Mouse (Mus musculus): ENCODE results near the gene Mertk. TPM values are rescaled to one million over a fixed set of nuclear protein-coding genes. Genes with fewer than 3 reads are reported as not detected.
"Not testable (repeated sequence)": the region's sequence is repeated elsewhere in the genome, so short reads cannot be mapped to it uniquely, and the experiment has no call there.

Mertk gene
- 1.3 TPM in 1 of 2 replicates, not detected in the other for polyA plus RNA-seq (2012; ENCODE audit: insufficient read depth, low replicate concordance)

GRCm38 (mm10) chr2:128698693-128699181 lies at the start of gene Mertk:
TSS of gene Mertk (plus strand) at chr2:128698956.
- Histone ChIP-seq H3K4me3 (replicated peaks) (peak within 1 kb of the TSS; percentile 91), H3K27me3 (replicated peaks) (peaks cover 70% of the 10 kb centered on the region)
- TF ChIP-seq GATA1 (IDR thresholded peaks at IDR 0.05; ENCODE audit: borderline replicate concordance, low read length), result no peak
- no peak for TF ChIP-seq FLI1 (IDR thresholded peaks at IDR 0.05; ENCODE audit: low read length)

GRCm38 (mm10) chr2:128680661-128681060 lies 18.1 kb upstream of the Mertk start:
- peaks cover 89% of the 10 kb centered on the region for H3K36me3 ChIP-seq (replicated peaks; ENCODE audit: low read length)

More at GRCm38 (mm10) chr2:128698693-128699181, at the start of gene Mertk:
- Histone ChIP-seq H3K36me3 (replicated peaks; ENCODE audit: low read length) (no peaks in the 10 kb centered on the region), H3K9me3 (no peaks in the 10 kb centered on the region), H3K4me1 (peaks cover 20% of the 10 kb centered on the region)

GRCm38 (mm10) chr2:128686921-128687557 lies 11.7 kb upstream of the Mertk start, which contains the start of gene Anapc1:
TSS of gene Anapc1 (minus strand) at chr2:128687391.
- H3K9me3 ChIP-seq, result no peaks in the 10 kb centered on the region
- peaks cover 50% of the 10 kb centered on the region for H3K4me1 ChIP-seq
- TF ChIP-seq FLI1 (IDR thresholded peaks at IDR 0.05; ENCODE audit: low read length), result no peak
- TF ChIP-seq GATA1 (IDR thresholded peaks at IDR 0.05; ENCODE audit: borderline replicate concordance, low read length), result no peak
- peak within 1 kb of the TSS; percentile 97 for H3K4me3 ChIP-seq (replicated peaks)
- H3K36me3 ChIP-seq (replicated peaks; ENCODE audit: low read length), result peaks cover 32% of the 10 kb centered on the region
- no peaks in the 10 kb centered on the region for H3K27me3 ChIP-seq (replicated peaks)

More at GRCm38 (mm10) chr2:128680661-128681060, 18.1 kb upstream of the Mertk start:
- Histone ChIP-seq H3K27me3 (replicated peaks) (no peaks in the 10 kb centered on the region), H3K4me1 (peaks cover 49% of the 10 kb centered on the region), H3K4me3 (replicated peaks) (no peak overlapping the region), H3K9me3 (no peaks in the 10 kb centered on the region)
- TF ChIP-seq FLI1 (IDR thresholded peaks at IDR 0.05; ENCODE audit: low read length) (no peak), GATA1 (IDR thresholded peaks at IDR 0.05; ENCODE audit: borderline replicate concordance, low read length) (no peak)

- H3K4me3 ChIP-seq (replicated peaks), result peak overlapping the region; percentile 97
- no peaks in the 10 kb centered on the region for H3K9me3 ChIP-seq
- H3K36me3 ChIP-seq (replicated peaks; ENCODE audit: low read length), result peaks cover 26% of the 10 kb centered on the region
- H3K27me3 ChIP-seq (replicated peaks), result peaks cover 4% of the 10 kb centered on the region
- TF ChIP-seq FLI1 (IDR thresholded peaks at IDR 0.05; ENCODE audit: low read length), result no peak
- no peak for TF ChIP-seq GATA1 (IDR thresholded peaks at IDR 0.05; ENCODE audit: borderline replicate concordance, low read length)
- H3K4me1 ChIP-seq, result peaks cover 46% of the 10 kb centered on the region
Measured at GRCm38 (mm10) chr2:128687558-128688120, 11.1 kb upstream of the Mertk start.

- peaks cover 32% of the 10 kb centered on the region for H3K27me3 ChIP-seq (replicated peaks)
- no peak for TF ChIP-seq FLI1 (IDR thresholded peaks at IDR 0.05; ENCODE audit: low read length)
- no peaks in the 10 kb centered on the region for H3K9me3 ChIP-seq
- H3K4me1 ChIP-seq, result peaks cover 23% of the 10 kb centered on the region
- H3K4me3 ChIP-seq (replicated peaks), result no peak overlapping the region
- H3K36me3 ChIP-seq (replicated peaks; ENCODE audit: low read length), result no peaks in the 10 kb centered on the region
Measured at GRCm38 (mm10) chr2:128692336-128692735, 6.4 kb upstream of the Mertk start.

GRCm38 (mm10) chr2:128692771-128693170 lies 6.0 kb upstream of the Mertk start:
- H3K4me3 ChIP-seq (replicated peaks), result no peak overlapping the region
- H3K4me1 ChIP-seq, result peaks cover 22% of the 10 kb centered on the region
- TF ChIP-seq FLI1 (IDR thresholded peaks at IDR 0.05; ENCODE audit: low read length) (no peak), GATA1 (IDR thresholded peaks at IDR 0.05; ENCODE audit: borderline replicate concordance, low read length) (no peak)
- H3K27me3 ChIP-seq (replicated peaks), result peaks cover 36% of the 10 kb centered on the region
- no peaks in the 10 kb centered on the region for H3K9me3 ChIP-seq
- no peaks in the 10 kb centered on the region for H3K36me3 ChIP-seq (replicated peaks; ENCODE audit: low read length)

- no peak for TF ChIP-seq FLI1 (IDR thresholded peaks at IDR 0.05; ENCODE audit: low read length)
- no peak for TF ChIP-seq GATA1 (IDR thresholded peaks at IDR 0.05; ENCODE audit: borderline replicate concordance, low read length)
- H3K36me3 ChIP-seq (replicated peaks; ENCODE audit: low read length), result no peaks in the 10 kb centered on the region
- peaks cover 22% of the 10 kb centered on the region for H3K4me1 ChIP-seq
- peaks cover 41% of the 10 kb centered on the region for H3K27me3 ChIP-seq (replicated peaks)
- H3K9me3 ChIP-seq, result no peaks in the 10 kb centered on the region
- H3K4me3 ChIP-seq (replicated peaks), result no peak overlapping the region
Measured at GRCm38 (mm10) chr2:128693236-128693635, 5.5 kb upstream of the Mertk start.

GRCm38 (mm10) chr2:128693828-128694227 lies 4.9 kb upstream of the Mertk start:
- not testable (repeated sequence) for H3K4me3 ChIP-seq (replicated peaks); H3K9me3 ChIP-seq; H3K36me3 ChIP-seq (replicated peaks; ENCODE audit: low read length)
- H3K27me3 ChIP-seq (replicated peaks), result peaks cover 47% of the 10 kb centered on the region
- peaks cover 27% of the 10 kb centered on the region for H3K4me1 ChIP-seq

GRCm38 (mm10) chr2:128694548-128694947 lies 4.2 kb upstream of the Mertk start:
- no peak for TF ChIP-seq GATA1 (IDR thresholded peaks at IDR 0.05; ENCODE audit: borderline replicate concordance, low read length)
- TF ChIP-seq FLI1 (IDR thresholded peaks at IDR 0.05; ENCODE audit: low read length), result no peak
- peaks cover 27% of the 10 kb centered on the region for H3K4me1 ChIP-seq
- H3K4me3 ChIP-seq (replicated peaks), result no peak overlapping the region
- H3K36me3 ChIP-seq (replicated peaks; ENCODE audit: low read length), result no peaks in the 10 kb centered on the region
- no peaks in the 10 kb centered on the region for H3K9me3 ChIP-seq
- peaks cover 54% of the 10 kb centered on the region for H3K27me3 ChIP-seq (replicated peaks)

GRCm38 (mm10) chr2:128696426-128696825 lies 2.3 kb upstream of the Mertk start:
- H3K9me3 ChIP-seq, result no peaks in the 10 kb centered on the region
- H3K36me3 ChIP-seq (replicated peaks; ENCODE audit: low read length), result no peaks in the 10 kb centered on the region
- H3K27me3 ChIP-seq (replicated peaks), result peaks cover 65% of the 10 kb centered on the region
- TF ChIP-seq GATA1 (IDR thresholded peaks at IDR 0.05; ENCODE audit: borderline replicate concordance, low read length) (no peak), FLI1 (IDR thresholded peaks at IDR 0.05; ENCODE audit: low read length) (no peak)
- H3K4me3 ChIP-seq (replicated peaks), result no peak overlapping the region
- peaks cover 22% of the 10 kb centered on the region for H3K4me1 ChIP-seq

Data from megakaryocyte, embryonic 14.5 days (primary cell).